Mouse (Mus musculus) myocyte (in vitro differentiated cells): ENCODE measurements around the gene Tas2r143. TPM values are rescaled to one million over a fixed set of nuclear protein-coding genes. Genes with fewer than 3 reads are reported as not detected.

Experiments used
- H3K27me3 ChIP-seq: one replicate; pipeline ENCODE4 v1.6.1; 2011; ENCODE audit not compliant: control insufficient read depth, insufficient read depth, insufficient read length
- H3K36me3 ChIP-seq: one replicate; pipeline ENCODE4 v1.6.1; 2011; ENCODE audit not compliant: control insufficient read depth, insufficient read depth
- H3K4me2 ChIP-seq: one replicate; pipeline ENCODE4 v1.6.1; 2011; ENCODE audit warnings: low read depth, control low read depth
- H3K4me3 ChIP-seq: one replicate; pipeline ENCODE4 v1.5.1; 2011; ENCODE audit warnings: mild to moderate bottlenecking, control low read depth, moderate library complexity
- H3K79me2 ChIP-seq: one replicate; pipeline ENCODE4 v1.6.1; 2011; ENCODE audit not compliant: control insufficient read depth, insufficient read depth
- H3ac ChIP-seq: one replicate; pipeline ENCODE4 v1.6.1; 2011; ENCODE audit not compliant: control insufficient read depth, insufficient read length
- CEBPB ChIP-seq: IDR thresholded peaks from 2 replicates; pipeline ENCODE4 v1.6.1; 2011; ENCODE audit warnings: mild to moderate bottlenecking, moderate library complexity; ENCODE audit not compliant: poor library complexity, insufficient read depth, severe bottlenecking
- E2F4 ChIP-seq: IDR thresholded peaks from one replicate; pipeline ENCODE4 v1.6.1; 2011; ENCODE audit warnings: mild to moderate bottlenecking, control low read depth, moderate library complexity; ENCODE audit not compliant: insufficient read depth
- MAX ChIP-seq: IDR thresholded peaks from one replicate; pipeline ENCODE4 v1.6.1; 2011; ENCODE audit warnings: low read depth, mild to moderate bottlenecking, control low read depth
- MYOD1 ChIP-seq, 3 experiments: IDR thresholded peaks; one replicate each; pipeline ENCODE4 v1.6.1; 2011; ENCODE audit warnings: control low read depth in 2 of 3, low read depth in 2 of 3, mild to moderate bottlenecking in 2 of 3, moderate library complexity in 1 of 3; ENCODE audit not compliant: insufficient read length in 2 of 3, control insufficient read depth in 1 of 3
- MYOG ChIP-seq, 3 experiments: IDR thresholded peaks; one replicate each; pipeline ENCODE4 v1.6.1; 2011; ENCODE audit warnings: control low read depth in 2 of 3, low read depth in 2 of 3, mild to moderate bottlenecking in 2 of 3; ENCODE audit not compliant: insufficient read length in 2 of 3, control insufficient read depth in 1 of 3, insufficient read depth in 1 of 3
- POLR2A ChIP-seq: IDR thresholded peaks from one replicate; pipeline ENCODE4 v1.6.1; 2011; ENCODE audit warnings: low read depth, mild to moderate bottlenecking, control low read depth, moderate library complexity; ENCODE audit not compliant: insufficient read length
- POLR2AphosphoS2 ChIP-seq: IDR thresholded peaks from one replicate; pipeline ENCODE4 v1.6.1; 2011; ENCODE audit warnings: low read depth, control low read depth; ENCODE audit not compliant: insufficient read length
- REST ChIP-seq: IDR thresholded peaks from one replicate; pipeline ENCODE4 v1.6.1; 2011; ENCODE audit warnings: mild to moderate bottlenecking, control low read depth, moderate library complexity; ENCODE audit not compliant: insufficient read depth, insufficient read length
- SRF ChIP-seq: IDR thresholded peaks from one replicate; pipeline ENCODE4 v1.6.1; 2011; ENCODE audit warnings: low read depth; ENCODE audit not compliant: control insufficient read depth, insufficient read length
- TCF12 ChIP-seq: IDR thresholded peaks from one replicate; pipeline ENCODE4 v1.6.1; 2011; ENCODE audit warnings: mild to moderate bottlenecking, control low read depth; ENCODE audit not compliant: poor library complexity, insufficient read depth, severe bottlenecking
- TCF3 ChIP-seq: IDR thresholded peaks from one replicate; pipeline ENCODE4 v1.6.1; 2011; ENCODE audit warnings: low read depth, control low read depth; ENCODE audit not compliant: insufficient read length
- USF1 ChIP-seq: IDR thresholded peaks from one replicate; pipeline ENCODE4 v1.6.1; 2011; ENCODE audit warnings: low read depth, mild to moderate bottlenecking, control low read depth, moderate library complexity
- polyA plus RNA-seq: library from polyadenylated mRNA; unstranded; fragments of >200 nt; fragmentation: generic; extraction: Trizol; gene quantifications from one replicate; pipeline ENCODE4 v1.2.1, GENCODE M21; 2012; ENCODE audit warnings: missing spikeins

Gene Tas2r143
- polyA plus RNA-seq, 1 experiment: not detected

- TF ChIP-seq E2F4 (no peak), SRF (no peak), POLR2AphosphoS2 (peak; percentile 65), MYOD1 (IDR thresholded peaks at IDR 0.05; ENCODE audit: control insufficient read depth in 1 of 3, insufficient read length in 2 of 3, low read depth in 2 of 3) (peak in 1 of 3 experiments; percentile 50), REST (no peak), CEBPB (0 out of 2 replicates have a peak, but pooled peaks have one; percentile 22), TCF3 (no peak), MYOG (IDR thresholded peaks at IDR 0.05; ENCODE audit: control insufficient read depth in 1 of 3, insufficient read depth in 1 of 3, insufficient read length in 2 of 3, low read depth in 2 of 3) (peak in 1 of 3 experiments; percentile 5), POLR2A (peak; percentile 54)
- Histone ChIP-seq H3K27me3 (no peaks in the 10 kb centered on the region), H3K4me3 (peak overlapping the region; percentile 98), H3K36me3 (peaks cover 60% of the 10 kb centered on the region), H3K4me2 (peak overlapping the region; percentile 89), H3K79me2 (peaks cover 64% of the 10 kb centered on the region), H3ac (no peak overlapping the region)
Observed at GRCm38 (mm10) chr6:42353180-42353579, 46.9 kb upstream of the Tas2r143 start.

- H3K4me2 ChIP-seq: peak overlapping the region; percentile 89
- TF ChIP-seq E2F4 (no peak), POLR2A (peak; percentile 31), SRF (no peak), TCF3 (peak; percentile 59), USF1 (no peak), CEBPB (peak; percentile 19; the same call in 1 of the 2 replicates), MYOG (IDR thresholded peaks at IDR 0.05; ENCODE audit: control insufficient read depth in 1 of 3, insufficient read depth in 1 of 3, insufficient read length in 2 of 3, low read depth in 2 of 3) (peak; percentile 78 to 99 (median 91)), MYOD1 (IDR thresholded peaks at IDR 0.05; ENCODE audit: control insufficient read depth in 1 of 3, insufficient read length in 2 of 3, low read depth in 2 of 3) (peak; percentile 58 to 95 (median 95)), MAX (no peak), TCF12 (peak; percentile 95), REST (no peak), POLR2AphosphoS2 (peak; percentile 84)
- H3K27me3 ChIP-seq: no peaks in the 10 kb centered on the region
- H3K4me3 ChIP-seq: peak overlapping the region; percentile 98
- H3K79me2 ChIP-seq: peaks cover 64% of the 10 kb centered on the region
- no peak overlapping the region for H3ac ChIP-seq
- H3K36me3 ChIP-seq: peaks cover 71% of the 10 kb centered on the region
Observed at GRCm38 (mm10) chr6:42354076-42355019, 45.7 kb upstream of the Tas2r143 start.

DNA sequence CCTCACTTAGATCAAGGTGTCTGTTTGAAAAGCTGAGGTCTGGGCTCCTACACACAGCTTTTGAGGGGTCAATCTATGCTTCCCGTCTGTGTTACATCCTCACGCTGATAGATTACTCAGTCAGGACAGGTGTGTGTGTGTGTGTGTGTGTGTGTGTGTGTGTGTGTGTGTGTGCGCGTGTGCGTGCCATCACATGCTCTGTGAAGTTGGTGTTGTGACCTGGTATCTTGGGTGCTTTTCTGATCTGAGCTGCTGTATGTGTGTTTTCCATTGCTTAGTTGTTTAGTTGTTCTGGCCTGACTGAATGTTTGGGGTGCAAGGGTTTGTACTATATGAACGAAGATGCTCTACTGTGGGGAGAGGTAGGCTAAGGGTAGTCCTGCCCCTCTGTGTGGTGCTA, 44.7 kb upstream of the Tas2r143 start:
- Histone ChIP-seq H3K79me2 (peaks cover 60% of the 10 kb centered on the region), H3K4me3 (peak overlapping the region; percentile 98), H3K36me3 (peaks cover 81% of the 10 kb centered on the region), H3K4me2 (peak overlapping the region; percentile 89), H3K27me3 (no peaks in the 10 kb centered on the region), H3ac (no peak overlapping the region)
- TF ChIP-seq TCF12 (no peak), MYOG (IDR thresholded peaks at IDR 0.05; ENCODE audit: control insufficient read depth in 1 of 3, insufficient read depth in 1 of 3, insufficient read length in 2 of 3, low read depth in 2 of 3) (no peak), MYOD1 (IDR thresholded peaks at IDR 0.05; ENCODE audit: control insufficient read depth in 1 of 3, insufficient read length in 2 of 3, low read depth in 2 of 3) (no peak), REST (no peak), USF1 (no peak), POLR2AphosphoS2 (peak; percentile 65), SRF (no peak), POLR2A (peak; percentile 52), MAX (no peak)

GRCm38 (mm10) chr6:42355794-42356600, 44.0 kb upstream of the Tas2r143 start:
- Histone ChIP-seq H3ac (no peak overlapping the region), H3K27me3 (no peaks in the 10 kb centered on the region), H3K4me3 (peak overlapping the region; percentile 98), H3K4me2 (peak overlapping the region; percentile 89), H3K36me3 (peaks cover 83% of the 10 kb centered on the region), H3K79me2 (peaks cover 54% of the 10 kb centered on the region)
- TF ChIP-seq SRF (peak; percentile 36), TCF3 (peak; percentile 98), MYOG (IDR thresholded peaks at IDR 0.05; ENCODE audit: control insufficient read depth in 1 of 3, insufficient read depth in 1 of 3, insufficient read length in 2 of 3, low read depth in 2 of 3) (peak; percentile 12 to 95 (median 95)), CEBPB (no peak), REST (no peak), USF1 (no peak), MAX (no peak), E2F4 (no peak), POLR2AphosphoS2 (peak; percentile 68), MYOD1 (IDR thresholded peaks at IDR 0.05; ENCODE audit: control insufficient read depth in 1 of 3, insufficient read length in 2 of 3, low read depth in 2 of 3) (peak in 2 of 3 experiments; percentile 89 to 91), POLR2A (peak; percentile 47), TCF12 (peak; percentile 67)
